Mouse (Mus musculus): Measurements from ENCODE around the gene Abca3. TPM values are rescaled to one million over a fixed set of nuclear protein-coding genes. Genes with fewer than 3 reads are reported as not detected.

Abca3 gene
- polyA plus RNA-seq, 1 experiment from 2014 or later, result 9.4 TPM

GRCm38 (mm10) chr17:24355284-24355683 is 3.5 kb downstream of the Abca3 start:
- H3K27me3 ChIP-seq (replicated peaks), result peaks cover 17% of the 10 kb centered on the region; the same call in 1 of the 2 replicates
- H3K9me3 ChIP-seq (replicated peaks), result no peaks in the 10 kb centered on the region
- no peak overlapping the region for H3K4me2 ChIP-seq
- peaks cover 4% of the 10 kb centered on the region; the same call in 1 of the 2 replicates for H3K36me3 ChIP-seq
- 85% methylated on average over 8 of the region's 8 CpGs for WGBS
- no peak overlapping the region for H3K27ac ChIP-seq (ENCODE audit: poor library complexity, severe bottlenecking)
- peaks cover 23% of the 10 kb centered on the region for H3K4me1 ChIP-seq (replicated peaks)
- H3K4me3 ChIP-seq, result no peak overlapping the region
- H3K9ac ChIP-seq, result no peak overlapping the region
- ATAC-seq (ENCODE audit: insufficient number of reproducible peaks, low FRiP score), result no peak

- Histone ChIP-seq H3K4me2 (no peak overlapping the region), H3K4me3 (no peak overlapping the region), H3K4me1 (replicated peaks) (peaks cover 14% of the 10 kb centered on the region; the same call in 1 of the 2 replicates), H3K27ac (ENCODE audit: poor library complexity, severe bottlenecking) (no peak overlapping the region), H3K9me3 (replicated peaks) (no peaks in the 10 kb centered on the region), H3K27me3 (replicated peaks) (peaks cover 2% of the 10 kb centered on the region; the same call in 1 of the 2 replicates), H3K36me3 (peaks cover 4% of the 10 kb centered on the region; the same call in 1 of the 2 replicates), H3K9ac (no peak overlapping the region)
- ATAC-seq (ENCODE audit: insufficient number of reproducible peaks, low FRiP score), result no peak
- WGBS, result 69% methylated on average over 8 of the region's 8 CpGs
Observed at GRCm38 (mm10) chr17:24359006-24359405, 7.3 kb downstream of the Abca3 start.

- peaks cover 14% of the 10 kb centered on the region; the same call in 1 of the 2 replicates for H3K4me1 ChIP-seq (replicated peaks)
- H3K27me3 ChIP-seq (replicated peaks), result no peaks in the 10 kb centered on the region
- no peak overlapping the region for H3K27ac ChIP-seq (ENCODE audit: poor library complexity, severe bottlenecking)
- 57% methylated on average over 2 of the region's 2 CpGs for WGBS
- ATAC-seq (ENCODE audit: insufficient number of reproducible peaks, low FRiP score), result no peak
- no peaks in the 10 kb centered on the region for H3K9me3 ChIP-seq (replicated peaks)
- H3K4me2 ChIP-seq, result no peak overlapping the region
- peaks cover 4% of the 10 kb centered on the region; the same call in 1 of the 2 replicates for H3K36me3 ChIP-seq
- no peak overlapping the region for H3K9ac ChIP-seq
- no peak overlapping the region for H3K4me3 ChIP-seq
Observed at GRCm38 (mm10) chr17:24359903-24360302, 8.2 kb downstream of the Abca3 start.

GRCm38 (mm10) chr17:24360841-24361240 is 9.1 kb downstream of the Abca3 start:
- Histone ChIP-seq H3K36me3 (peaks cover 4% of the 10 kb centered on the region; the same call in 1 of the 2 replicates), H3K9me3 (replicated peaks) (no peaks in the 10 kb centered on the region), H3K27ac (ENCODE audit: poor library complexity, severe bottlenecking) (no peak overlapping the region), H3K4me1 (replicated peaks) (peaks cover 18% of the 10 kb centered on the region; the same call in 1 of the 2 replicates), H3K27me3 (replicated peaks) (no peaks in the 10 kb centered on the region), H3K4me2 (no peak overlapping the region), H3K9ac (no peak overlapping the region), H3K4me3 (no peak overlapping the region)
- 67% methylated on average over 8 of the region's 8 CpGs for WGBS
- no peak for ATAC-seq (ENCODE audit: insufficient number of reproducible peaks, low FRiP score)

- WGBS, result 84% methylated on average over 5 of the region's 5 CpGs
- Histone ChIP-seq H3K27ac (ENCODE audit: poor library complexity, severe bottlenecking) (no peak overlapping the region), H3K9ac (no peak overlapping the region), H3K4me3 (no peak overlapping the region), H3K4me2 (no peak overlapping the region), H3K4me1 (replicated peaks) (peaks cover 21% of the 10 kb centered on the region; the same call in 1 of the 2 replicates), H3K36me3 (peaks cover 4% of the 10 kb centered on the region; the same call in 1 of the 2 replicates), H3K27me3 (replicated peaks) (no peaks in the 10 kb centered on the region), H3K9me3 (replicated peaks) (no peaks in the 10 kb centered on the region)
- no peak for ATAC-seq (ENCODE audit: insufficient number of reproducible peaks, low FRiP score)
Observed at GRCm38 (mm10) chr17:24361291-24361690, 9.5 kb downstream of the Abca3 start.

GRCm38 (mm10) chr17:24362527-24362926 is 10.8 kb downstream of the Abca3 start:
- Histone ChIP-seq H3K27ac (ENCODE audit: poor library complexity, severe bottlenecking) (no peak overlapping the region), H3K4me2 (no peak overlapping the region), H3K4me1 (replicated peaks) (peaks cover 21% of the 10 kb centered on the region; the same call in 1 of the 2 replicates), H3K9ac (no peak overlapping the region), H3K4me3 (no peak overlapping the region), H3K9me3 (replicated peaks) (no peaks in the 10 kb centered on the region), H3K36me3 (peaks cover 15% of the 10 kb centered on the region), H3K27me3 (replicated peaks) (no peaks in the 10 kb centered on the region)
- no peak for ATAC-seq (ENCODE audit: insufficient number of reproducible peaks, low FRiP score)
- 76% methylated on average over 9 of the region's 9 CpGs for WGBS

GRCm38 (mm10) chr17:24364461-24364860 is 12.7 kb downstream of the Abca3 start:
- no peaks in the 10 kb centered on the region for H3K27me3 ChIP-seq (replicated peaks)
- no peak overlapping the region for H3K4me3 ChIP-seq
- no peak for ATAC-seq (ENCODE audit: insufficient number of reproducible peaks, low FRiP score)
- no peak overlapping the region for H3K9ac ChIP-seq
- peaks cover 15% of the 10 kb centered on the region; the same call in 1 of the 2 replicates for H3K4me1 ChIP-seq (replicated peaks)
- H3K36me3 ChIP-seq, result peaks cover 21% of the 10 kb centered on the region
- 86% methylated on average over 9 of the region's 9 CpGs for WGBS
- no peaks in the 10 kb centered on the region for H3K9me3 ChIP-seq (replicated peaks)
- H3K4me2 ChIP-seq, result no peak overlapping the region
- H3K27ac ChIP-seq (ENCODE audit: poor library complexity, severe bottlenecking), result no peak overlapping the region

GRCm38 (mm10) chr17:24365863-24366262 is 14.1 kb downstream of the Abca3 start:
- ATAC-seq (ENCODE audit: insufficient number of reproducible peaks, low FRiP score), result no peak
- Histone ChIP-seq H3K4me2 (no peak overlapping the region), H3K9me3 (replicated peaks) (no peaks in the 10 kb centered on the region), H3K4me3 (no peak overlapping the region), H3K27me3 (replicated peaks) (no peaks in the 10 kb centered on the region), H3K36me3 (peaks cover 23% of the 10 kb centered on the region), H3K4me1 (replicated peaks) (0 out of 2 replicates have a peak, but pooled peaks cover 6% of the 10 kb centered on the region), H3K27ac (ENCODE audit: poor library complexity, severe bottlenecking) (no peak overlapping the region), H3K9ac (no peak overlapping the region)
- 40% methylated on average over 13 of the region's 13 CpGs for WGBS

GRCm38 (mm10) chr17:24375094-24375712 is 23.5 kb downstream of the Abca3 start:
- Histone ChIP-seq H3K9ac (no peak overlapping the region), H3K36me3 (peaks cover 37% of the 10 kb centered on the region), H3K4me1 (replicated peaks) (peaks cover 4% of the 10 kb centered on the region), H3K9me3 (replicated peaks) (no peaks in the 10 kb centered on the region), H3K4me3 (no peak overlapping the region), H3K4me2 (no peak overlapping the region), H3K27ac (ENCODE audit: poor library complexity, severe bottlenecking) (peak overlapping the region; percentile 17; the same call in 1 of the 2 replicates), H3K27me3 (replicated peaks) (no peaks in the 10 kb centered on the region)
- peak; percentile 66; the same call in 1 of the 2 replicates for ATAC-seq (ENCODE audit: insufficient number of reproducible peaks, low FRiP score)
- 63% methylated on average over 5 of the region's 5 CpGs for WGBS

- Histone ChIP-seq H3K36me3 (peaks cover 35% of the 10 kb centered on the region), H3K27ac (ENCODE audit: poor library complexity, severe bottlenecking) (no peak overlapping the region), H3K4me1 (replicated peaks) (peaks cover 4% of the 10 kb centered on the region), H3K9ac (no peak overlapping the region), H3K27me3 (replicated peaks) (no peaks in the 10 kb centered on the region), H3K9me3 (replicated peaks) (no peaks in the 10 kb centered on the region), H3K4me3 (no peak overlapping the region), H3K4me2 (no peak overlapping the region)
- 81% methylated on average over 6 of the region's 6 CpGs for WGBS
- no peak for ATAC-seq (ENCODE audit: insufficient number of reproducible peaks, low FRiP score)
Observed at GRCm38 (mm10) chr17:24375886-24376285, 24.1 kb downstream of the Abca3 start.

- 71% methylated on average over 2 of the region's 2 CpGs for WGBS
- Histone ChIP-seq H3K9ac (no peak overlapping the region), H3K27me3 (replicated peaks) (no peaks in the 10 kb centered on the region), H3K36me3 (peaks cover 33% of the 10 kb centered on the region), H3K4me3 (no peak overlapping the region), H3K9me3 (replicated peaks) (no peaks in the 10 kb centered on the region), H3K4me1 (replicated peaks) (peaks cover 4% of the 10 kb centered on the region), H3K27ac (ENCODE audit: poor library complexity, severe bottlenecking) (no peak overlapping the region), H3K4me2 (no peak overlapping the region)
- ATAC-seq (ENCODE audit: insufficient number of reproducible peaks, low FRiP score), result no peak
Observed at GRCm38 (mm10) chr17:24378496-24378895, 26.7 kb downstream of the Abca3 start.

Measured in heart, embryonic 12.5 days (tissue).